Mouse (Mus musculus): ENCODE data around the gene Psmc3ip.

GRCm38 (mm10) chr11:101098231-101098630 is 3.0 kb upstream of the Psmc3ip start:
- TF ChIP-seq CTCF (IDR thresholded peaks at IDR 0.05; ENCODE audit: low read depth) (no peak), EP300 (optimal IDR thresholded peaks at IDR 0.05) (no peak)

Data from stomach, postnatal 0 days (tissue).